Mouse (Mus musculus) spleen, adult 18-20 months (tissue): Measurements from ENCODE around the gene Meis2.

Experiments
- DNase-seq, 2 experiments: peaks; one replicate each; pipeline ENCODE4 v3.0.0; 2022; ENCODE audit warnings: mixed read lengths in 2 of 2

The Meis2 gene

GRCm38 (mm10) chr2:116065570-116066005 lies at the start of gene Meis2:
TSS of gene Meis2 (minus strand) at chr2:116065839.
- DNase-seq, result peak; percentile 13 to 16

GRCm38 (mm10) chr2:116106194-116106593 lies 40.6 kb upstream of the Meis2 start:
- DNase-seq, result no peak

DNA sequence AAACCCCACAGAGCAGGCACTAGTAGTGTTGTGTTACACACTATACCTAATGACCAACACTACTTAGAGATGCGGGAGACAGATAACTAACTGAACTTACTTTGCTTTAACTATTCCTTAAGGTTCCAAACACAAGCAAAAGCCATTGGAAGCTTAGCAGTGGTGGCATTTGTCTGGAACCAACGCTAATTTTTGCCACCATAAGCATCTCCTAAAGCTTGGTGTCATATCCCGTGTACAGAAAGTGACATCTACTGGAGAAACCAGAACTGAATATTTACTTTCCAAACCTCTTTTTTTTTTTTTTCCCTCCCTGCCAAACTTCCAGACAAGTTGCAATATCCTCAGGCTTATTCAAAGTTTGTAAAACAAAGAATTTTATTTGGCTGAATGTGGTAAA lies 39.5 kb upstream of the Meis2 start:
- no peak for DNase-seq

GRCm38 (mm10) chr2:116103411-116103996 lies 37.9 kb upstream of the Meis2 start:
- DNase-seq, result no peak

- DNase-seq, result peak in 1 of 2 experiments; percentile 9
These were observed 35.6 kb upstream of the Meis2 start for GRCm38 (mm10) chr2:116101221-116101620.

DNA sequence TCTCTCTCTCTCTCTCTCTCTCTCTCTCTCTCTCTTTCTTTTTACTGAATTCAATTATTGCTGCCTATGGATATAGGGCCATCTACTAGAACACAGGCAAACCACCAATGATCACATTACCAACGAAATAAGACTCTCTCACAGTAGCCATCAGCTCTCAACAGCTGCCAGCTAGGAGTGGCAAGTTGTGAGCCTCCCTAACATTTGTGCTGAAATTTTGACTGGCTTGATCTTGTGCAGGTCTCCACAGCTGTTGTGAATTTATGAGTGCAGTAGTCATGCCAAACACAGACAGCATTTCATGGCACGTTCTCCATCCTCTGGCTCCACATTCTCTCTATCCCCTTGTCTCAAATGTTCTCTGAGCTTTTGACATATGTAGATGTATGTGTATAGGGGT lies 15.3 kb upstream of the Meis2 start:
- no peak for DNase-seq

GRCm38 (mm10) chr2:116078841-116079240 lies 13.2 kb upstream of the Meis2 start:
- no peak for DNase-seq

- DNase-seq, result no peak
These were observed 12.1 kb upstream of the Meis2 start for GRCm38 (mm10) chr2:116077716-116078115.

DNA sequence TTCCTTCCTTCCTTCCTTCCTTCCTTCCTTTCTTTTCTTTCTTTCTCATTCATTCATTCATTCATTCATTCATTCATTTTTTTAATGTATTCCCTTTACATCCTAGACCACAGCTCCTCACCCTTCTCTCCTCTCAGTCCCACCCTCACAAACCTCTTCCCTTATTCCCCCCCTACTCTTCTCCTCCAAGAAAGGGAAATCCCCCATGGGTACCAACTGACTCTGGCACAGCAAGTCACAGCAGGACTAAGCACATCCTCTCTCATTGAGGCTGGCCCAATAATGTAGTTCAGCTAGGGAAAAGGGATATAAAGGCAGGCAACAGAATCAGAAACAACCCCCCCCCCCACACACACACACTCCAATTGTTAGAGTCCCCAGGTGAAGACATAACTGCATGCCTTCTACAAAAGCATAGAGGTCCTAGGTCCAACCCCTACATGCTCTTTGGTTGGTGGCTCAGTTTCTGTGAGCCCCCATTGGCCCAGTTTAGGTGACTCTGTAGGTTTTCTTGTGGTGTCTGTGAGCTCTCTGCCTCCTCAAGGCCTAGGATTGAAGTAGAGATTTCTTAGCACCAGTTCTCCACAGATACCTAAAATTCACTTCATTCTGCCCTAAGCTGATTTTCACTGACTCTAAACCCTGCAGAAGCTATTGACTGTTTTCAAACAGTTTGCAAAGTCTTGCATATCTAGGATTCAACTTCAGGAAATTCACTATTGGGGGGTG lies 11.3 kb upstream of the Meis2 start:
- no peak for DNase-seq

DNA sequence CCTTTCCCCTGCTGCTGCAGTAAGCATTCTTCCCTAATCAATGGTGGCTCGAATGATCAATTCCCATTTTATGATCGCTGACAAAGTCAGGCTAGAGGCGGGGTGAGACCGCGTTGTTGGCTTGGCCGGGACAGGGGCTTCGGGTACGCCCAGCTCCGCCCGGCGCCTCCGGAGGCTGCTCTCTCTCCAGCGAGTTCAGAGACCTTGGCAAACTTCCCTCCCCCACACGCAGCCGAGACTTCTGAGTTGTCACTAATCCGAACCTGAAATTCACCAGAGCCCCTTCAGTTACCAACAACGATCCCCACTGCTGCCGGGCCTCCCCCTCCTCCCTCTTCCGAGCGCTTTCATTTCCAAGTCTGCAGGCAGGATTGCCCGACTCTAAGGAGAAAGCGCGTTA lies 10.3 kb upstream of the Meis2 start:
- no peak for DNase-seq

DNA sequence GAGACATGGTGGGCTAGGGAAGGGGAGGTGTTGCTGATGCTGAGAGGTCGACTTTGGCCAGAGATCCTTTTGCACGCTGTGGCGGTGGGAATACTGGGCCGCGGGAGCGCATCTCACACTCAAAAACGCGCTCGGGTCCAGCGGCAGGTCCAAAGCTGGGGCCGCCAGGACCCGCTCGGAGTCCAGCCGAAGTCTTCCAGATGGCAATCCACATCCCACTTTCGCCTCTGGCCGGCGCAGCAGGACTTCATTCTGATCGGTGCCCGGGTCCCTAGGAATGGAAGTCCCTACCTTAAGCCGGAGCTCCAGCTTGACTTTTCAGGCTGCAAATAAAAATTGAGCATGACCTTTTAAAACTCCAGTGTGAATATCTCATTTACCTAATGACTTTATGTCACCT lies 9.8 kb upstream of the Meis2 start:
- DNase-seq, result no peak

DNA sequence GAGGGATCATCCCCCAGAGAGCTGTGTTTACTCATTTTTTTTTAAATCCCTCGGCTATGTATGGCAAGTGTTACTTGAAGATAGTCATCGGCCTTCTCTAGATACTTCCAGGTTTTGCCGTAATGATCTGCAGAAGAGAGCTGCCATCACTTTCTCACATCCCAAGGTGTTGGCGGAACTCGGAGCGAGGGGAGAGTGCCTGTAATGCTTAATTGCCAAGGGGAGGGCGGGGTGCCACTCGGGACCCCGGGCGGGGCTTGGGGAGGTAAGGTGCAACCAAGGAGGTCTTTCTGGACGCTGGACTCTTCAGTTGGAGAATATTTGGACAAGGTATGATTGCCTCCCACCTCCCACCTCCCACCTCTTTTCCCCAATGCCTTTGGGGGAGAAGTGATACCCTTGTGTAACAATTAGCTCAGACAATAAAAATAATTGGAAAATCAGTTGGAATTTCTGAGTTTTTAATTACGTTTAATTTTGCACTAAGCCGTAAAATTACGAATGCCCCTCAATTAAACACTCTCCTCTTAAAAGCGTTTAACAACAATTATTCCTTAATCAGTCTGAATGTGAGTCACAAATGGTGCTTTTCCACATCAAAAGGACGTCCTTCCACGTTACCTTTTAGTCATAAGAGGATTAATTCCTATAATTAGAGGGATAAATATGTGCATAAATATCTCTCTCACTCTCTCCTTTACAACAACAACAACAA lies 9.2 kb upstream of the Meis2 start:
- no peak for DNase-seq

GRCm38 (mm10) chr2:116074061-116074460 lies 8.4 kb upstream of the Meis2 start:
- DNase-seq, result no peak

GRCm38 (mm10) chr2:116073311-116073904 lies 7.8 kb upstream of the Meis2 start:
- no peak for DNase-seq

GRCm38 (mm10) chr2:116072706-116073105 lies 7.1 kb upstream of the Meis2 start:
- no peak for DNase-seq

- no peak for DNase-seq
These were observed 6.6 kb upstream of the Meis2 start for GRCm38 (mm10) chr2:116072321-116072640.

- DNase-seq, result peak in 1 of 2 experiments; percentile 15
These were observed 6.1 kb upstream of the Meis2 start for GRCm38 (mm10) chr2:116071571-116072320.

DNA sequence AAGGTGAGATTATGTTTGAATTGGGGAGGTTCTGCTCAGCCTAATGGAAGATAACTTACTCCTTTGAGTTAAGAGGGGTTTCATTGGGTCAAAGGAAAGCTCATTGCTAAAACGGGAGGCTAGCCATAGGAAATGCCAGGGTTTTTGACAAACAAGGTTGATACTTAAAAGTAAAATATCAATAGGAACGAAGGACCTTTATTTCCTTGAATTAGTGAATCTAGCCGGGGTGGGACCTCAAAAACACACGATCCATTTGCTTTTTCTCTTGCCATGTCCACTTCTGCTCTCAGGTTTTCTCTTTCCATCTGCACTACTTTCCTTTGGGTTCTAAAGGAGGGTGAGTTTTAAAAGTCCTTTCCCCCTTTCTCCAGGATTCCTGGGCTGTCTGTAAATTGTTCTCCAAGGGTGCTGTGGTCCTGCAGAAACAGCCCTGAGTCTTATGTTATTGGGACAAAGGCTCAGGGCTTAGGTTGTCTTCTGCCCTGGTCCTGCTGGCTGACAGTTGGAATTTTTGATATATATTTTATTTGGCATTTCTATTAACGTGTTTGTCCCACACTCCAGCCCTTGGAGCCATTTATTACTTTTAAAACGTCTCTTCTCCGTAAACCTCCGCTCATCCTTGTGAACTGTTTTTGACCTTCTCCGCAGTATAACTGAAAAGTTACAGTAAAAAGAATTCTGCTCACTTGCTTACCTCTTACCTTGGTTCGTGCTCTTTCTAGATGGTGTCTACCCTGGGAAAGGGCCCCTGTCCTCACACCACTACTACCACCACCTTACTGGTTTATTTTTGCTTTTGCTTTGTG lies 5.2 kb upstream of the Meis2 start:
- DNase-seq, result no peak

DNA sequence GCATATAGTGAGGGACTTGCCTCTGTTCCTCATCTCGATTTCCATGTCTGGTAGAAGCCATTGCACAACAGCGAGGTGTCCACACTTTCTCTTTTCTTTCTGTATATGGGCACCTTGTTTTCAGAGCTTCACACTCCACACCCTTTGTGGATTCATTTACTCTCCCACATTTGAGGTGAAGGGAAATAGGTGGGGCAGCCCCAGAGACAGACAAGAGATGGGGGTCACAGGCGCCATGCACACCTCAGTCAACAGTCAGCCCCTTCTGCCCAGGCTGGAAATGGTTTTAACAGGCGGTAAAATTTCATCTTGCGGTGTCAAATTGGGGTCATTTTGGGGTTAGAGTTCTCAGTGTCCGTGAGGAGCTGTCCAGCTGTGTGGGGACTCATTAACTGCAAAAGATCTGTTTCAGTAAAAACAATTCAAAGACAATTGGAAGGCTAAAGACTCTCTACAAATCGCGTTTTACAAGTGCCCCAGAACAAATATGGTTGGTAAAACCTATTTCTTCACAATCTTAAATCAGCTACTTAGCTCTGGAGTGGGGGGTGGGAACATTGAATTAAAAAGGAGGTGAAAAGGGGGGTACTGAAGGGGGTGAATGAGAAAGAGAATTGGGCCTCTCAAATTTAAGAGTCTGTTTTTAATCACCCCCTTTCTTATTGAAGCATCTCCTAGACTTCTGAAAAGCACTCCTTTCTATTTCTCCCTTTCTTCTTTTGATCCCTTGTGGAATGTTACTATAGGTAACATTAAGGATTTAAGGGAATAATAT lies 4.0 kb upstream of the Meis2 start:
- no peak for DNase-seq

DNA sequence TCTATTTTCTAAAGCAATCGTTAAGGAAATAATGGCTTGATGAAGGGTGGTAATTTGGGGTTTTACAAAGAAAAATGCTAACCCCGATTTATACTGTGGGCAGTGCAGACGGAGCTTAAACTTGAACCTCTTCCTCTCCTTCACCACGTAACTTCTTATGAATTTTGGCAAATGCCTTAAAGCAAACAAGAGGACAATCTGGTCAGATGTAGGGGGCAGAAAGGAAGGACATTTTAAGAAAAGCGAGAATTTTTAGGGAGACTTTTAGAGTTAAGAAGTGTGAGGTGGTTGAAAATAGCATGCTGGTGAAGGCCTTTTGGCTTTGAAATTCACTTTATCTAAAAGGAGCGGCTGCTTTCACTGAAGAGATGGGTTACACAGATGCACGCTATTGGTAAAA lies 3.3 kb upstream of the Meis2 start:
- no peak for DNase-seq

- no peak for DNase-seq
These were observed 2.8 kb upstream of the Meis2 start for GRCm38 (mm10) chr2:116068461-116068860.
